Mouse (Mus musculus): ENCODE measurements at regions not wholly inside any gene's neighbourhood (a gene's known extent, or its start where the extent isn't known, plus 50 kb on each side); places are given as distances from the start of the nearest gene placed in this dataset.

GRCm38 (mm10) chr14:72885824-72886223 lies 163.1 kb downstream of the Cysltr2 start:
- TF ChIP-seq CTCF (IDR thresholded peaks at IDR 0.05; ENCODE audit: control insufficient read depth, insufficient read depth, low read length) (no peak), POLR2A (IDR thresholded peaks at IDR 0.05; ENCODE audit: borderline replicate concordance, control insufficient read depth, low read depth, low read length) (no peak)
